Mouse (Mus musculus) embryonic facial prominence, embryonic 14.5 days (tissue): ENCODE measurements around the gene Gm11037. TPM values are rescaled to one million over a fixed set of nuclear protein-coding genes. Genes with fewer than 3 reads are reported as not detected.

Experiments
- polyA plus RNA-seq: library from polyadenylated mRNA; unstranded; fragments of >200 nt; fragmentation: Nextera tagmentation; extraction: Ambion mirVana; gene quantifications from 2 replicates; pipeline ENCODE4 v1.2.1, GENCODE M21; 2014

Gm11037 gene
- polyA plus RNA-seq, 1 experiment from 2014 or later = not detected

Other genes starting within 250 kb of the Gm11037 start
- gene 4930402H24Rik, start 227.1 kb upstream of the Gm11037 start, polyA plus RNA-seq = 33.0 and 33.3 TPM in 2 replicates
- gene Atrn, start 227.0 kb upstream of the Gm11037 start, polyA plus RNA-seq = 9.4 and 11.4 TPM in 2 replicates
- gene Gfra4, start 90.4 kb upstream of the Gm11037 start, polyA plus RNA-seq = 31.5 and 32.0 TPM in 2 replicates
- 18.4 and 22.7 TPM in 2 replicates for gene Adam33, start 69.7 kb upstream of the Gm11037 start, polyA plus RNA-seq
- 0.58 and 0.70 TPM in 2 replicates for gene Siglec1, start 46.7 kb upstream of the Gm11037 start, polyA plus RNA-seq
- 9.2 and 10.9 TPM in 2 replicates for gene Hspa12b, start 6.2 kb upstream of the Gm11037 start, polyA plus RNA-seq
- 64.6 and 69.4 TPM in 2 replicates for gene 1700037H04Rik, start 26.6 kb downstream of the Gm11037 start, polyA plus RNA-seq
- gene Cenpb, start 46.6 kb downstream of the Gm11037 start, polyA plus RNA-seq = 10.4 and 10.6 TPM in 2 replicates
- 51.2 and 60.8 TPM in 2 replicates for gene Cdc25b, start 53.5 kb downstream of the Gm11037 start, polyA plus RNA-seq
- 5.5 and 9.9 TPM in 2 replicates for gene Spef1, start 53.8 kb downstream of the Gm11037 start, polyA plus RNA-seq
- 23.5 and 25.1 TPM in 2 replicates for gene Ap5s1, start 73.6 kb downstream of the Gm11037 start, polyA plus RNA-seq
- 18.4 and 19.6 TPM in 2 replicates for gene Mavs, start 100.6 kb downstream of the Gm11037 start, polyA plus RNA-seq
- gene Pank2, start 129.0 kb downstream of the Gm11037 start, polyA plus RNA-seq = 36.0 and 40.1 TPM in 2 replicates
- 6.2 and 6.9 TPM in 2 replicates for gene Rnf24, start 219.4 kb downstream of the Gm11037 start, polyA plus RNA-seq